Mouse (Mus musculus): ENCODE measurements around the gene Gabbr2. TPM values are rescaled to one million over a fixed set of nuclear protein-coding genes. Genes with fewer than 3 reads are reported as not detected.

The Gabbr2 gene
- polyA plus RNA-seq, 1 experiment from 2014 or later: 0.04 TPM

- DNase-seq (ENCODE audit: low spot score): peak; percentile 76
- H3K36me3 ChIP-seq (ENCODE audit: control insufficient read depth, insufficient read depth, low read length): no peaks in the 10 kb centered on the region
- no peak overlapping the region for H3K4me3 ChIP-seq (ENCODE audit: low read depth, low read length)
- H3K9ac ChIP-seq (ENCODE audit: low read length): no peak overlapping the region
- TF ChIP-seq CTCF (IDR thresholded peaks at IDR 0.05; ENCODE audit: low read depth) (peak; percentile 92), EP300 (optimal IDR thresholded peaks at IDR 0.05) (no peak)
- H3K4me2 ChIP-seq (replicated peaks; ENCODE audit: low read depth): no peak overlapping the region
- H3K27me3 ChIP-seq (ENCODE audit: control insufficient read depth, insufficient read depth, low read length): no peaks in the 10 kb centered on the region
- no peaks in the 10 kb centered on the region for H3K4me1 ChIP-seq (replicated peaks; ENCODE audit: control insufficient read depth, insufficient read depth)
- H3K9me3 ChIP-seq (ENCODE audit: control insufficient read depth, low read length): no peaks in the 10 kb centered on the region
- ATAC-seq (ENCODE audit: low FRiP score, low TSS enrichment): no peak
- no peak overlapping the region for H3K27ac ChIP-seq (replicated peaks)
- 8% methylated on average over 5 of the region's 5 CpGs for WGBS
Observed at GRCm38 (mm10) chr4:46657116-46657515, 334.6 kb downstream of the Gabbr2 start.

- no peaks in the 10 kb centered on the region for H3K9me3 ChIP-seq (ENCODE audit: control insufficient read depth, low read length)
- 51% methylated on average over 2 of the region's 2 CpGs for WGBS
- H3K27me3 ChIP-seq (ENCODE audit: control insufficient read depth, insufficient read depth, low read length): no peaks in the 10 kb centered on the region
Observed at GRCm38 (mm10) chr4:46655956-46656355, 335.7 kb downstream of the Gabbr2 start.

GRCm38 (mm10) chr4:46655298-46655697, 336.4 kb downstream of the Gabbr2 start:
- H3K36me3 ChIP-seq (ENCODE audit: control insufficient read depth, insufficient read depth, low read length): no peaks in the 10 kb centered on the region
- no peaks in the 10 kb centered on the region for H3K27me3 ChIP-seq (ENCODE audit: control insufficient read depth, insufficient read depth, low read length)
- ATAC-seq (ENCODE audit: low FRiP score, low TSS enrichment) (peak; percentile 73), DNase-seq (ENCODE audit: low spot score) (no peak)
- no peak overlapping the region for H3K9ac ChIP-seq (ENCODE audit: low read length)
- no peak for TF ChIP-seq EP300 (optimal IDR thresholded peaks at IDR 0.05)
- no peak for TF ChIP-seq CTCF (IDR thresholded peaks at IDR 0.05; ENCODE audit: low read depth)
- H3K4me3 ChIP-seq (ENCODE audit: low read depth, low read length): no peak overlapping the region
- no peak overlapping the region for H3K27ac ChIP-seq (replicated peaks)
- H3K4me2 ChIP-seq (replicated peaks; ENCODE audit: low read depth): no peak overlapping the region
- H3K4me1 ChIP-seq (replicated peaks; ENCODE audit: control insufficient read depth, insufficient read depth): no peaks in the 10 kb centered on the region
- no peaks in the 10 kb centered on the region for H3K9me3 ChIP-seq (ENCODE audit: control insufficient read depth, low read length)
- WGBS: 26% methylated on average over 1 of the region's 1 CpGs

More at GRCm38 (mm10) chr4:46655956-46656355, 335.7 kb downstream of the Gabbr2 start:
- TF ChIP-seq EP300 (optimal IDR thresholded peaks at IDR 0.05): no peak
- no peak for TF ChIP-seq CTCF (IDR thresholded peaks at IDR 0.05; ENCODE audit: low read depth)
- Histone ChIP-seq H3K9ac (ENCODE audit: low read length) (no peak overlapping the region), H3K4me2 (replicated peaks; ENCODE audit: low read depth) (no peak overlapping the region), H3K36me3 (ENCODE audit: control insufficient read depth, insufficient read depth, low read length) (no peaks in the 10 kb centered on the region), H3K4me1 (replicated peaks; ENCODE audit: control insufficient read depth, insufficient read depth) (no peaks in the 10 kb centered on the region), H3K27ac (replicated peaks) (no peak overlapping the region), H3K4me3 (ENCODE audit: low read depth, low read length) (no peak overlapping the region)
- ATAC-seq (ENCODE audit: low FRiP score, low TSS enrichment) (no peak), DNase-seq (ENCODE audit: low spot score) (no peak)

- DNase-seq (ENCODE audit: low spot score): peak; percentile 96
- H3K36me3 ChIP-seq (ENCODE audit: control insufficient read depth, insufficient read depth, low read length): no peaks in the 10 kb centered on the region
- peak within 1 kb of the TSS; percentile 73 for H3K9ac ChIP-seq (ENCODE audit: low read length)
- peak within 1 kb of the TSS; percentile 71 for H3K4me3 ChIP-seq (ENCODE audit: low read depth, low read length)
- peak within 1 kb of the TSS; percentile 93 for H3K4me2 ChIP-seq (replicated peaks; ENCODE audit: low read depth)
- no peaks in the 10 kb centered on the region for H3K9me3 ChIP-seq (ENCODE audit: control insufficient read depth, low read length)
- H3K27ac ChIP-seq (replicated peaks): peak within 1 kb of the TSS; percentile 93
- WGBS: under 1% methylated on average over 69 of the region's 69 CpGs
- peak; percentile 97 for ATAC-seq (ENCODE audit: low FRiP score, low TSS enrichment)
- H3K4me1 ChIP-seq (replicated peaks; ENCODE audit: control insufficient read depth, insufficient read depth): no peaks in the 10 kb centered on the region
- TF ChIP-seq CTCF (IDR thresholded peaks at IDR 0.05; ENCODE audit: low read depth): peak; percentile 69
- TF ChIP-seq EP300 (optimal IDR thresholded peaks at IDR 0.05): no peak
- H3K27me3 ChIP-seq (ENCODE audit: control insufficient read depth, insufficient read depth, low read length): no peaks in the 10 kb centered on the region
Observed at GRCm38 (mm10) chr4:46650086-46650753, 341.5 kb downstream of the Gabbr2 start, which contains the start of gene Tbc1d2. Tbc1d2 (minus strand) TSS chr4:46650209.

- TF ChIP-seq EP300 (optimal IDR thresholded peaks at IDR 0.05): no peak
- no peak for TF ChIP-seq CTCF (IDR thresholded peaks at IDR 0.05; ENCODE audit: low read depth)
- Histone ChIP-seq H3K9me3 (ENCODE audit: control insufficient read depth, low read length) (no peaks in the 10 kb centered on the region), H3K4me2 (replicated peaks; ENCODE audit: low read depth) (peak overlapping the region; percentile 93), H3K36me3 (ENCODE audit: control insufficient read depth, insufficient read depth, low read length) (no peaks in the 10 kb centered on the region), H3K4me1 (replicated peaks; ENCODE audit: control insufficient read depth, insufficient read depth) (no peaks in the 10 kb centered on the region), H3K27me3 (ENCODE audit: control insufficient read depth, insufficient read depth, low read length) (no peaks in the 10 kb centered on the region), H3K9ac (ENCODE audit: low read length) (peak overlapping the region; percentile 73), H3K4me3 (ENCODE audit: low read depth, low read length) (peak overlapping the region; percentile 71), H3K27ac (replicated peaks) (peak overlapping the region; percentile 41)
- DNase-seq (ENCODE audit: low spot score) (no peak), ATAC-seq (ENCODE audit: low FRiP score, low TSS enrichment) (peak; percentile 0; the same call in 1 of the 2 replicates)
- WGBS: 17% methylated on average over 4 of the region's 4 CpGs
Observed at GRCm38 (mm10) chr4:46649161-46649560, 342.5 kb downstream of the Gabbr2 start.

GRCm38 (mm10) chr4:46643676-46644112, 348.0 kb downstream of the Gabbr2 start:
- ATAC-seq (ENCODE audit: low FRiP score, low TSS enrichment): peak; percentile 57
- WGBS: 82% methylated on average over 8 of the region's 8 CpGs

More at GRCm38 (mm10) chr4:46643676-46644112, 348.0 kb downstream of the Gabbr2 start:
- no peak for DNase-seq (ENCODE audit: low spot score)
- Histone ChIP-seq H3K27ac (replicated peaks) (peak overlapping the region; percentile 77), H3K9me3 (ENCODE audit: control insufficient read depth, low read length) (no peaks in the 10 kb centered on the region), H3K4me2 (replicated peaks; ENCODE audit: low read depth) (no peak overlapping the region), H3K4me1 (replicated peaks; ENCODE audit: control insufficient read depth, insufficient read depth) (no peaks in the 10 kb centered on the region), H3K4me3 (ENCODE audit: low read depth, low read length) (no peak overlapping the region), H3K9ac (ENCODE audit: low read length) (no peak overlapping the region), H3K36me3 (ENCODE audit: control insufficient read depth, insufficient read depth, low read length) (no peaks in the 10 kb centered on the region), H3K27me3 (ENCODE audit: control insufficient read depth, insufficient read depth, low read length) (no peaks in the 10 kb centered on the region)
- TF ChIP-seq EP300 (optimal IDR thresholded peaks at IDR 0.05) (no peak), CTCF (IDR thresholded peaks at IDR 0.05; ENCODE audit: low read depth) (no peak)

All from stomach, postnatal 0 days (tissue).